Mouse (Mus musculus): ENCODE data around the gene Soga1.

GRCm38 (mm10) chr2:157028261-157028660 lies 50.8 kb downstream of the Soga1 start:
- TF ChIP-seq CTCF (IDR thresholded peaks at IDR 0.05; ENCODE audit: low read depth) (no peak), EP300 (IDR thresholded peaks at IDR 0.05; ENCODE audit: low read depth) (no peak)
